Mouse (Mus musculus): ENCODE measurements around the gene Gm6583.
A peak's percentile ranks its signal among the peaks of the same experiment; 100 is the strongest.

Gm6583 gene

DNA sequence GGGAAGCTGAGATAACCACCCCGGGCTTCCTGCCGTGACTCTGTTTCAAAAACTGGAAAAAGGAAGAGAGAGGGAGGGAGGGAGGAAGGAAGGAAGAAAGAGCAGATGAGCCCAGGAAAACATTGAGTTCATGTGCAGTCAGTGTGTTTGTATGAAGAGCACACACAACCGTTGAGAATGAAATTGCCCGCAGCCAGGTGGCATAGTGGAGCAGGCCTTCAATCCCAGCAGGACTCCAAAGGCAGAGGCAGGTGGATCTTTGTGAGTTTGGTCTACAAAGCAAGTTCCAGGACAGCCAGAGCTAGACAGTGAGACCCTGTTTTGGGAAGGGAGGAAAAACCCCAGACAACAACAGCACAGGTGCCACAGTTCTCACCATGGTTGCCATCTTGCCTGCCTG, 11.5 kb upstream of the Gm6583 start:
- no peak for DNase-seq

DNA sequence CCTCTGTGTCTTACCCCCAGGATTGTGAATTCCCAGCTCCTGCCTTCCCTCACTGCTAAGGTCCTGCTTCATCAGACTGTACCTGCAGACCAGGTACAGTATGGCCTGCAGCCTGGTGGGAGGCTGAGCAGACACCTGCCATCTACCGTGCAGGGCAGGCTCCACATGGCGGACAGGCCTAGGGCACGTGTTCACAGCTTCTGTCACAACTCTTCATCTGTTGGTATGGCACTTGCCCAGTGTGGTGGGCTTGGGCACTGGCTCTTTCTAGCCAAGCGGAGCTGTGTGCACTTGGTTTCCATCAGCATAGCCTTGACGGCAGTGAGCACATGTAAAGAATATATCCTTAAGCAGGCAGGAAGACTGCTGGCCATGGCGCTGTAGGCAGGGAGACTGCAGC, 11.0 kb upstream of the Gm6583 start:
- no peak for DNase-seq

DNA sequence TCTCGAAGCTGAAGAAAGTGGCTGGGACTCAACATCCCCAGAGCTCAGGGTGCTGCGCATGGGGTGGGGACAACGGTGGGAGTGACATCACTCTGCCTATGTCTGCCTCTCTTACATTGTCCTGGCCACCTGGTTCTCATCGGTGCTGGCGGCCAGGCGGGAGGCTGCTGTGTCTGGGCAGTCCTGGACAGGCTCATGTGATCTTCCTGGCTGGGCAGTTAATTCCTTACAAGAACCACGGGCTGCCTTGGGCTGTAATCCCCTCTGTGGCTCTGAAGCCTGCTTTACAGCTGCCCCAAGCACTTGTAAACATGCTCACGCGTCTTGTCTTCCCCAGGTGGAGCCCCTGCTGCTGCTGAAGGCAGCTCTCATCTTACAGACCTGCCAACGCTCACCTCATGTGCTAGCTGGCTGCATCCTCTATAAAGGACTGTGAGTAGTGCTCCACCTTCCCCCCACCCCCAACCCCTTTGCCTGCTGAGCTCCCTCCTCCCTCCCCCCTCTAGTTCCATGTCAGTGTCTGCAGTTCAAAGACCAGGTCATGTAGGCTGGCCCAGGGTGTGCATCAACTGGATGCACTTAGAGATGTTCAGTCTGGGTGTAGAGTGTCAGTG, 8.5 kb upstream of the Gm6583 start:
- no peak for DNase-seq

DNA sequence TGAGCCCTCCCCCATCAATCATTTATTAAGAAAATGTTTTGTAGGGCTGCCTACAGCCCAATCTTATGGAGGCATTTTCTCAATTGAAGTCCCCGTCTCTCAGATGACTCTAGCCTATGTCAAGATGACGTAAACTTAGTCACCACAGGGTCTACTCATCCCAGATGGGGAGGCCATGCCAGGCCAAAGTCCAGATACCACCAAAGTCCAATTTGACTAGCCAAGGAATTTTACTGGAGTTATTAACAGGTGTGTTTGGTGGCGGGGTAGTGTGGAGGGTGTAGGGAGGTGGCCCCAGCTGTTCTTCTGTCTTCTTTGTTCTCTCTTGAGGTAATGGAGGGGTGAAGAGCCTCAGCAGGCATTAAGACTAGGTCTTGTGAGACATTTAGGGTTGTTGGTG, 4.2 kb upstream of the Gm6583 start:
- DNase-seq: no peak

DNA sequence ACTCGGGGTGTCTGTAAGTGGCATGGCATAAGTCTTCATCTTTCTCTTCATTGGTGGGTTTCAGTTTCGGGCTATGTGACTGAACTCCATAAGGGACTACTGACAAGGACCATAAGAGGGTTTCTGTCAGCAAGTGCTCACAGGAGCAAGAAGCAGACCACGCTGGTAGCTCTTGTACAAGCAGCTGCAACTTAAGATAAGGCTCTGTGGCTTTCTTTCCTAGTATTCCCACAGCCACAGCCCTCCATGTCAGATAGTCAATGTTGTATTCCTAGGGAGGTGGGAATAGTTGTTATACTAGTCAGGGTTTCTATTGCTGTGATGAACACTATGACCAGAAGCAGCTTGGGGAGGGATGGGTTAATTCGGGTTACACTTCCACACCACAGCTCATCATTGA, 3.7 kb upstream of the Gm6583 start:
- no peak for DNase-seq

DNA sequence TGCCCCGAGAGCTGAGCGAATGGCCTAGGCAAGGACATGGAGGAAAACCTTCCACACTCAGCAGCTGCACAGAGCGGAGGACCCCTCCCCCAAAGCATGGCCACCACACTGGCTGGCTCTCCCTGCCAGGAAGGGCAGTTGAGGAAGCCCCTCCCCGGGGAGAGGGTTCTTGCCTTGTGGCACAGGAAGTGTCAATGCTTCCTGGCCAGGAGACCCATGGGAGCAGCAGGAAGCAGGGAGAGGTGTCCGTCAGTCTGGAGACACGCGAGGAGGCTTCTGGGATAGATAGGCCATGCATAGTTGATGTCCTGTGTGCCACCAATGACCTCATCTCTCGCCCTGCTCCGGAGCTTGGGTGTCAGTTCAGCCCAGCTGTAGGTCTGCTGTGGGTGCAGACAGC, 489 bp upstream of the Gm6583 start:
- peak; percentile 33 to 64 for DNase-seq

DNA sequence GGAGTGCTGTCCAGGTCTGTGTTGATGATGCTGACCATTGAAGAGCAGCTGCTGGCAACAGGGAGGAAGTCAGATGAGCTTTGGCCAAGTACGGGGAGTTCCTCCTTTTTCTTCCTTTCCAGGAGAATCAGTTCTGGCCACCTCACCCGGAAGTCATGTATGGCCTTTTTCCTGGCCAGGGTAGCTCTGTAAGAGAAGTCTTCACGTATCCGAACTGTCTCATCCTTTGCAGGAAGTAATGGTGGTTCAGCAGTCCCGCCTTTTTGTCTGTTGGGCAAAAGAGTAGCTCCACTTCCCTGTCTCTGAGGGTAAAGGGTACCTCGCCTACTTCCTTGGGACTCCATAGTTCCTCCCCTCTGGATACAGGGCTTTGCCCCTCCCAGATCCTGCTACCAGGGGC, 340 bp downstream of the Gm6583 start:
- DNase-seq: peak in 1 of 2 experiments; percentile 22

DNA sequence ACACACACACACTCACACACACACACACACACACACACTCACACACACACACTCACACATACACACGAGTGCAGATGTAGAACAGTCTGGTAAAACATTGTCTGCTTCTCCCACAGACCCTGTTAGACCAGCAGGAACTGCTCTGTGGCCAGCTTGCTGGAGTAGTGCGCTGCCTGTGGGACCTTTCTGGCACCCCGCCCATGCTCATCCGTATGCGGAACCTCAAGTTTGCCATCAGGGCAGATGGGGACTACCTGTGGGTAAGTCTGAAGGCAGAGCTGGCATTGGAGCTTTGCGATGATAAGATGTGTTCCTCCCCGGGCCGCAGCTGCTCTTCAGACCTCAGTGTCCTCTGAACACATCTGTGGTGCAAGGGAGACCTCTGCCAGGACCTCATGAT, 6.7 kb downstream of the Gm6583 start:
- no peak for DNase-seq

DNA sequence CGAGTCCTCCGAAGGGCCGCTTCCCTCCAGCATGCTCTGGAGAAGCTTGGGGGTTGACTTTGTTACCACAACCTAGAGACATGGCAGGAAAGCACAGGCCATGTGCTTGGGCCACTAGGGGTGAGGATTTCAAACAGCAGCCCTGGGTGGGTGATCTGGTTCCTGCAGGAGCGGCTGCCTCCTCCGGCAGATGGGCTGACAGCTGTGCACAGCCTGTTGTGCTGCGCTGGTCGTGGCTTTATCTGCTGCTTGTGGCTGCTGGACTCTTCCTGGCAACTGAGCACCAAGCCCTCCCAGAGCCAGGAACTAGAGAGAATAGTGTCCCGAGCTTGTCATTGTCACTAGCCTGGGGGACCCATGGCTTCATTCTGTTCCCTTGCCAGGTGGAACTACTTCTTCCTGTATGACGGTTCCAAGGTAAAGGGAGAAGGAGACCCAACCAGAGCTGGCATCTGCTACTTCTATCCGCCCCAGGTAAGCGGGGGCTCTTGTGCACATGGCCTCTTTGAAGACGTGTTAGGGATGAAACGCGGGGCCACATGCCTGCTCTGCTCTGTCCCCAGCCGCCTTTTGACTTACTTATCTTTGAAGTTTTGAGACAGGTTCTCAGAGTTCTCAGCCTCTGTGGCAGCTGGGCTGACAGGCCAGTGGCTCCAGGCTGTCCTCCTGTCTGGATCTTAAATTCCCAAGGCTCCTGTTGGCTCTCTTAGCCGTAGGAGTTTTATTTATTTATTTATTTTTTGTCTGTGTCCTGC, 9.4 kb downstream of the Gm6583 start:
- DNase-seq: peak in 1 of 2 experiments; percentile 59

DNA sequence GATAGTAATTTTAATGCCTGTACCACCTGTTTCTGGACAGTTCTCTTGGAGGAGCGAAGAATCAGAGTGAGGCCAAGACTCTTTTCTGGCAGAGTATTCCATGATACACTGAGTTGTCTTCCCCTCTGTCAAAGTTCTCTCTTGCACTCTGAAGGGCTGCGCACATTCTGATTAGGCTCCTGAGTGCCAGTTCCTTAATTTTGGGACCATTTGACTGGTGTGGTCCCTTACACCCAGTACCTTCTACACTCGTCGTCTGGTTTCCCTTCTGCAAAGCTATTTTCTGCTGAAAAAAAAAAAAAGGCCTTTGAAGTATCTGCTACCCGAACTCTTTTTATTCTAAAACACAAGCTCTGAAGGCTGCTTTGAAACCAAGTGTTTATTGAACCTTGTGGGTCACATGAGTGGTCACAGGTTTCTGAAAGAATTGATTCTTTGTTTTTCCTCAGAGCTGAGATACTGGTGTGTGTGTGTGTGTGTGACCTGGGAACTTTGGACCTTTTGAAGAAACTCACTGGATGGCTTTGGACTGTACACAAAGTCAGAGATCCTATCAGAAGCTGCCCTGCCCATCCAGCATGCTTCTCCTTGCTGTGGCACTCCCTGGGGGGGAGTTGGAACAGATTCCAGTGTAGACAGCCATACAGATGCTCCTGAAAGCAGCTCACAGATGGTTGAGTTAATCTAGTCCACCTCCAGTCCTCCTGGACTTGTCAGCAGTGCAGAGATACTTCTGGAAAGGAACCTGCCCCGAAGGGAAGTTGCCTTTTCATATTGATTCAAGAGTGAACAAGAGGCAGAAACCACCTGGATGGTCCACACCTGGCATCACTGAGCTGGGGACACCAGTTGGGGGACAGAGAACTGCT, 11.5 kb downstream of the Gm6583 start:
- DNase-seq: no peak

DNA sequence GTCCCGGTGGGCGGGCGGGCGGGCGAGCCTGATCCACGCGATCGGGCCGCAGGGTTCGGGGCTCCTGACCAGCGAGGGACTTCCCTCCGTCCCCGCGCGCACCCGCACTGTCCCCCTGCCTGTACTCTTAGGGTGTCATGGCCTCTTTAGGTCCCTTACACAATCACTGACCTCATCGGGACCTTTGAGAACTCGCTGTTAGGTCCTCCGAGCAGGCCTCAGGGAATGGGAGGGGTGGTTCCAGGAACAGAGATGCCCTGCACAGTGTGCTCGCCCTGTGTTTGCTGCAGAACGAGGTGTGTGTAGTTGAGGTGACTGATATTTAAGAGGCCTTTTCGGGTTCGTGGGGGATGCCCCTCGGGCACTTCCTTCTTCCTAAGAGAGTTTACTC, 12.6 kb downstream of the Gm6583 start:
- no peak for DNase-seq

DNA sequence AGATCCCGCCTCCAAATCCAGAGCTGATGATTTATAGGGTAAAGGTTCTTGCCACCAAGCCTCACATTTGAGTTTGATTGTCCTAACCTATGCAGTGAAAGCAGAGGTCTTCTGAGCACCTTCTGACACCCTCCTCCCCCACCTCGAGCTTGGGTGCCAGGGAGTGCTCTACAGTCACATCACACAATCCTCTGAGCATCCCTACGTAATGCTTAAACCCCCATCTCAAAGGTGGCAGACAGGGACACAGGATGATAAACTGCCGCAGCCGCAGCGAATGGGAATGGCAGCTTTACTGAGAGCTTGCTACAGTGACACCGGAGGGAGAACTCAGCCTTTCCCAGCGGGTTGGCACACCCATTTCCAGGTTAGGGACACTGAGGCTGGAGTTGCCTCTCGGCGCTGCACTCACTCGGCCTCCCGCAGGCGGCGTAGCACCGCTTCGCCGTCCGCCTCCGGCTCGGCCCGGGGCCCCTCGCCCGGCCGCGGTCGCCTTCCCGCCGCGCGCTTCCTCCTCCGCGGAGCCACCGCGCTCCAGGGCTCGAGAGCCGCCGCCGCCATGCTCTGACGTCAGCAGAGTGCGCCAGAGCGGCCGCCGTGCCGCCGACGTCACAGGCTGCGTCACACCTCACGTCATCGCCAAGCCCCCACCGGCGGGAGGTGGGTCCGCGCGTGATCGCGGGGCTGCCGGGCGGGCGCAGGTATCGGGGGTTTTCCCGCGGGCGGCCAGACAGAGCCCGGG, 13.2 kb downstream of the Gm6583 start, which contains the start of the genes Srrd and Hps4:
Srrd (minus strand) TSS at position 578 of the 742 bp plus-strand sequence.
Hps4 (plus strand) TSS at position 621 of the 742 bp plus-strand sequence.
- DNase-seq: peak; percentile 90 to 91

DNA sequence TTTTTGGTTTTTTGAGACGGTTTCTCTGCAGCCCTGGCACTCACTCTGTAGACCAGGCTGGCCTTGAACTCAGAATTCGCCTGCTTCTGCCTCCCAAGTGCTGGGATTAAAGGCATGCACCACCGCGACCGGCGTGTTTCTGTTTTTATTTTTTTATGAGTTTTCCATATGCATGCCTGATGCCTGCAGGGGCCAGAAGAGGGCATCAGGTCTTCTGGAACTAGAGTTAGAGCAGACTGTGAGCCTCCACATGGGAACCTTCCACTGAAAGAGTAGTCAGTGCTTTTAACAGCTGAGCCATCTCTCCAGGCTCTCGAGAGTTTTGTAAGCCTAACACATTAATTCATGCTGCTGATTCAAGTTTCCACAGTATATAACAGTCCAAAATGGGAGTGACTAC, 16.6 kb downstream of the Gm6583 start:
- DNase-seq: no peak

DNA sequence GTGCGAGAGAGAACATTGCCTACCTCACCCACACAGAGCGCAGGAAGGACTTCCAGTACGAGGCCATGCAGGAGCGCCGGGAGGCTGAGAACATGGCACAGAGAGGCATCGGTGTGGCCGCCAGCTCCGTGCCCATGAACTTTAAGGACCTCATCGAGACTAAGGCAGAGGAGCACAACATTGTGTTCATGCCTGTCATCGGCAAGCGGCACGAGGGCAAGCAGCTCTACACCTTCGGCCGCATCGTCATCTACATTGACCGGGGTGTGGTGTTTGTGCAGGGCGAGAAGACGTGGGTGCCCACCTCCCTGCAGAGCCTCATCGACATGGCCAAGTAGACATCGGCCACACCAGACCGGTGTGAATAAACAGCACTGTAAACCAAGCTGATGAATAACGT, 18.8 kb downstream of the Gm6583 start:
- no peak for DNase-seq

DNA sequence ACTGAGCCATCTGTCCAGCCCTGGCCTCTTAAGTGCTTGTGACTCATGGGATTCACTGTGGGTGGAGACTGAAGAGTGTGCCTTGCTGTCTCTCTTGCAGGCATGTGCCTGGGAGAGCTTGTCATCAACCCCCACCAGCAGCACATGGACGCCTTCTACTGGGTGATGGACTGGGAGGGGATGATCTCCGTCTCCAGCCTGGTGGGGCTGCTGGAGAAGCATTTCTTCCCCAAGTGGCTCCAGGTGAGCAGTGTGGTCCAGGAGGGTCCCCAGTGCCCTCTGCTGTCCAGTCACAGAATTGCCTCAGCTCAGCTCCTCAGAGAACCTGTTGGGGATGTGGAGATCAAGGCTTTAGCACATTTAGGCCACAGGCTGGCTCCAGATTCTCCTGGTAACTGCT, 20.4 kb downstream of the Gm6583 start:
- DNase-seq: peak; percentile 49 to 62

DNA sequence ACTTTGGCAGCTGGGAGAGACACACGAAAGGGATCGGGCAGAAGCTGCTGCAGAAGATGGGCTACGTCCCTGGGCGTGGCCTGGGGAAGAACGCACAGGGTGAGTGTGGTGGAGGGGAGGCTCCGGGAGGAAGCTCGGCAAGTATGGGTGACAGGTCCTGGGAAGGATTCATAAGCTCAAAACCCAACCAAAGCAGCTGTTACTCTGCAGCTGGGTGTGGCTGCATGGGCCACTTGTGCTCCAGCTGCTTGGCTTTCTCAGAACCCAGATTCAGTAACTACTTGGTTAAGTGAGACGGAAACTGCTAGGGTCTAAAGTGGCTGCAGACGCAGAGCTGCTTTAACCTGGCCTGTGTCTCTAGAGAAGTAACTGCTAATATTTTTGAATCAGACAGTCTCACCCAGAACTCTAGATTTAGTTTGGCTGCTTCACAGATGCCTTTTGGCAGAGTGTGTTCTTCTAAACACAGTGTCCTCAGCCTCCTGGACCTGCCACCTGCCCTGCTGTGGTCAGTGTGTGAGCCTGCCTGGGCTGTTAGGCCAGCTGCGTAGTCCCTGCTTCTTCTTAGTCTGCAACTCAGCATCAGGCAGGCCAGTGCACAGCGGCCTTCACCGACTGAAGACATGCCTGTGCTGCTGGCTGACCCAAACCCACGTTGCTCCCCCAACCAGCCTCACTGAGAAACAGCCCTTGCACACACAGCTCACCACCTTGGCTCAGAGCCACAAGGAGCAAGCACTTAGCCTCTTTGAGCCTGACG, 25.8 kb downstream of the Gm6583 start:
- no peak for DNase-seq

DNA sequence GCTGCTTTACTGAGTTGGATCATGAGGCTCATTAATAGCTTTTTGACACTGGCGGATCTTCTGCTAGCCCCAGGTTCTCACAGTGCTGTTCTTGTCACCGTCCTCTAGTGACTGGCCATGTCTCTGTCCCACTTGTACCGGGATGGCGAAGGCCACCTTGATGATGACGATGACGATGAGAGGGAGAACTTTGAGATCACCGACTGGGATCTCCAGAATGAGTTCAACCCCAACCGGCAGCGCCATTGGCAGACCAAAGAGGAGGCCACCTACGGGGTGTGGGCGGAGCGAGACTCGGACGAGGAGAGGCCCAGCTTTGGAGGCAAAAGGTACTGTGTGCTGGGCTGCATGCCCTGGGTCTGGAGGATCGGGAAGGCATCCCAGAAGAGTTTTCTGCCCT, 28.0 kb downstream of the Gm6583 start:
- no peak for DNase-seq

DNA sequence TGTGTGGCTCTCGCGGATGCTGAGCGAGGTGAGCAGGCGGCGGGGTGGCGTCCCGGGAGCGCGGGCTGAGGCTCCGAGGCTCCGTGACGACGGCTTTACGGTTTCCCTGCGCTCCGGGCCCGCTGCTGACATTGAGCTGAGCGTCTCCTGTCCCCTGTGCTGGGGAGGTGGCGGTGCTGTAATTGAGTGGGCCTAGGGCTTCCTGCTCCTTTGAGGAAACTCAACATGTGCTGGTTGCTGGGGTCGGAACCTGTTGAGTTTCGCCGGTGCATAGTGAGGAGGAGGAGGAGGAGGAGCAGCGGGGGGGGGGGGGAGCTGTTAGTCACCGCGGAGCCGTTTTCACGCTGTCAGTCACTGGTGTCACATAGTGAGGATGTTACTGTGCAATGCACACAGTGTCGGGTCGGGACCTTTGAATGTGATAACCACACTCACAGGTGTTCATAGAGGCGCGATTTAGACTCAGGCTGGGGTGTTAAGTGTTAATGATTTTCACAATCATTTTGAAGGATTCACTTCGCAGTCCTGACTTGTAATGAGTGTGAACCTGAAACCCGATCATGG, 29.3 kb downstream of the Gm6583 start:
- no peak for DNase-seq

DNA sequence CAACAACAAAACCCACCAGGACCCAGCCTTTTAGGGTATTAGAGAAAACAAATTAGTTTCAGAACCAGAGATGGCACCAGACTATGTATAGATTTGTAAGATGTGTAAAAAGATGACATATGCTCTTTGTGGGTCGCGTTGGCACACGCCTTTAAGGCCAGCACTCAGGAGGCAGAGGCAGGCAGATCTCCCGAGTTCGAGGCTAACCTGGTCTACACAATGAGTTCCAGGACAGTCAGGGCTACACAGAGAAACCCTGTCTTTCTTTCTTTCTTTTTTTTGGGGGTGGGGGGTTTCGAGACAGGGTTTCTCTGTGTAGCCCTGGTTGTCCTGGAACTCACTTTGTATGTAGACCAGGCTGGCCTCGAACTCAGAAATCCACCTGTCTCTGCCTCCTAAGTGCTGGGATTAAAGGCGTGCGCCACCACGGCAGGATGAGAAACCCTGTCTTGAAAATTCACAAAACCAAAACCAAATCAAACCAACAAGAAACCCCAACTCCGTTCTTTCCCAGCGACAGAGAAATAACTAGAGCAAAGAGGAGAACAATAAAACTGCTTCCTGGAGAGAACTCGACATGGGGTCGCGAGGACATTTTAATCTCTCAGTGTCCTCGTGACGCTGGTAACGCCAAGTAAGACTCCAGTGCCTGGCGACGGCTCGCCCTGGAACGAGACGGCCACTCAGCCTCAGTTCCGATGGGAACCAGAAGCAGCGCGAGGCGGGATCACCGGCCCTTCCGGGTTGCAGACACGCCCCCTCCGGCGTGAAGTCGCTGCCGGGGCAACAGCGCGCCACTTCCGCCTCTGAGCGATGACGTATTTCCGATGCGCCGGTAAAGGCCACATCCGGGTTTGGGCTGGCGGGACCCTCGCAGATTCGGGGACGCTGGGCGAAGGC, 30.0 kb downstream of the Gm6583 start, which contains the start of gene Tfip11:
Tfip11 (plus strand) TSS at position 813 of the 900 bp plus-strand sequence.
- peak; percentile 97 for DNase-seq
